Mouse (Mus musculus): ENCODE measurements around the gene Hfe. TPM values are rescaled to one million over a fixed set of nuclear protein-coding genes. Genes with fewer than 3 reads are reported as not detected.
"Not testable (repeated sequence)": the region's sequence is repeated elsewhere in the genome, so short reads cannot be mapped to it uniquely, and the experiment has no call there.

The Hfe gene
- total RNA-seq, 2 experiments from 2014 or later, result 3.1 to 3.7 TPM

DNA sequence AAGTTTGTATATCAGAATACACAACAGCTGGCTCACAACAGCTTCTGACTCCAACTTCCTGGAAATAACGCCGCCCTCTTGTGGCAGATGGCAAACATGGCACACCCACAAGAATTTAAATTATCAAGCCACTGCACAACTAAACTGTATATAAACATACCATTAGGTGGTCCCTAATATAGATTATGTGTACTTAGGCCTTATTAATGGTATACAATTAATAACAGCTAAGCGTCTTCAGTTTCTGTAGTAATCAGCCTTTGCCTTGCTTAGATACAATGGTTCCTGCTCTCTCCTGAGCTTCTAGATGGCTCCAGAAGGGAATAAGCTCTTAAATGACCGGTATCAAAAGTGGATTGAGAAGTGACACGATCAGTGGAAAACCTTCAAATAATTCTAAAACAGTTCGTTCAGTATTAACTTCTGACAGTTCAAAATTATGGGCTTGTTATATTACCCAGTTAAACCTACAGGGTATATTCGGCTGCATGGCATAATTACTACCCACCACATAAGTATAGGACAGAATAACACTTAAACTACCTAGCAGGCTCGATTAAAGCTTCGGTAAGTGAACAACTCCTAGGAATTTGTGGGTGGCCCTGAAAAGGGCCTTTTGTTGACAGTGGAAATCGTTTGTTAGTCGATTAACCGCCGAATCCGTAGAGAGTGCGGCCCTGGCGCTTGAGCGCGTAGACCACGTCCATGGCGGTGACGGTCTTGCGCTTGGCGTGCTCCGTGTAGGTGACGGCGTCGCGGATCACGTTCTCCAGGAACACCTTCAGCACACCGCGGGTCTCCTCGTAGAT is 13.0 kb downstream of the Hfe start:
- DNase-seq (ENCODE audit: low spot score in 2 of 2), result peak; percentile 44 to 72
- intact Hi-C loops (cut with DNase I), result loop anchor here (1.0 to 5.0 kb wide), 4 partner anchors 13 to 1655 kb away; partner anchors contain the start of genes Hist1h1c, Hist1h2ag, Hist1h2bc and Hist1h2be

DNA sequence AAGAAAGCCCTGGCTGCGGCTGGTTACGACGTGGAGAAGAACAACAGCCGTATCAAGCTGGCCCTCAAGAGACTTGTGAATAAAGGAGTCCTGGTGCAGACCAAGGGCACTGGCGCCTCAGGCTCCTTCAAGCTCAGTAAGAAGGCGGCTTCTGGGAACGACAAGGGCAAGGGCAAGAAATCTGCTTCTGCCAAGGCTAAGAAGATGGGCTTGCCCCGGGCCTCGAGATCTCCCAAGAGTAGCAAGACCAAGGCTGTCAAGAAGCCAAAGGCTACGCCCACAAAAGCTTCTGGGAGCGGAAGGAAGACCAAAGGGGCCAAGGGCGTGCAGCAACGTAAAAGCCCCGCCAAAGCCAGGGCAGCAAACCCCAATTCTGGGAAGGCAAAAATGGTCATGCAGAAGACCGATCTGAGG is 14.6 kb downstream of the Hfe start:
- no peak for DNase-seq (ENCODE audit: low spot score in 2 of 2)
- intact Hi-C loops (cut with DNase I), result loop anchor here (5.0 kb wide), 1 partner anchor 1654 kb away; the partner anchor contains the start of genes Hist1h2ag, Hist1h2bj and Hist1h4i

DNA sequence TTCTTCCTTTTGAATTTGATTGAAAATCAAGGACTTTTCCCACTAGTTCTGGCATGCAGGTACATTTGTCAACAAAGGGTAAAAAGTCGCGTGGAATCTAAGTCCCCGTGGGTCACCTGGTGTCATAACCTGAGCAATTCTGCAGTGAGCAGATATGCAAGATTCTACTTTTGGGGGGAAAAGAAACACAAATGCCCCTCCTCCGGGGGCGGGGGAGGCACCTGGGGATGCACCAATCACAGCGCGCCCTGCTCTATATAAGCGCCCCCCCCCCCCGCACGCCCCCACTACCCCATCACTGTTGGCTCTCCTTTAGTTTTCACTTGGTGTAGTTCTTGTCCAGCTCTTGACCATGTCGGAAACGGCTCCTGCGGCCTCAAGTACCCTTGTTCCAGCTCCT is 15.1 kb downstream of the Hfe start, which contains the start of gene Hist1h1t:
Gene Hist1h1t, plus strand, starts transcription at position 301 of the 400 bp plus-strand sequence.
- intact Hi-C loops (cut with DNase I), result loop anchor here (5.0 kb wide), 1 partner anchor 1653 kb away; the partner anchor contains the start of genes Hist1h2ag, Hist1h2bj and Hist1h4i
- no peak for DNase-seq (ENCODE audit: low spot score in 2 of 2)

DNA sequence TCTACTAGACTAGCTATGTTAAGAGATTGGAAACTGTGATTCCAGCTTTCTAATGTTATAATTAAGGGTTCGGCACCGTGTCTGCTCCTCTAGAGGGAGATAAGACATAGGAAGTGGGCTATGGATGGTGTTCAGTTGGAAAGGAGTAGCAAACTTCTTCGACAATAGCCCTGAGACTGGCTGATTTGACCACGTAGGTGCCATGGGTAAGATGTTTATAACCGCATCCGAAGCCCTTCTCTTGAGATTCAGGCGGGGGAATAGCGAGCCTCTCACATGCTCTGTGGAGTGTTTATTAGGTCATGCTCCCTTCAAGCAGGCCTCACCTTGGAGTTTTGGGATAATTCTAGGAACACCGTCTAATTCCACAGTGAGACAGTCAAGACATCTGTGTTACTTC is 15.7 kb downstream of the Hfe start:
- intact Hi-C loops (cut with DNase I), result loop anchor here (5.0 kb wide), 1 partner anchor 1653 kb away; the partner anchor contains the start of genes Hist1h2ag, Hist1h2bj and Hist1h4i
- DNase-seq (ENCODE audit: low spot score in 2 of 2), result no peak

DNA sequence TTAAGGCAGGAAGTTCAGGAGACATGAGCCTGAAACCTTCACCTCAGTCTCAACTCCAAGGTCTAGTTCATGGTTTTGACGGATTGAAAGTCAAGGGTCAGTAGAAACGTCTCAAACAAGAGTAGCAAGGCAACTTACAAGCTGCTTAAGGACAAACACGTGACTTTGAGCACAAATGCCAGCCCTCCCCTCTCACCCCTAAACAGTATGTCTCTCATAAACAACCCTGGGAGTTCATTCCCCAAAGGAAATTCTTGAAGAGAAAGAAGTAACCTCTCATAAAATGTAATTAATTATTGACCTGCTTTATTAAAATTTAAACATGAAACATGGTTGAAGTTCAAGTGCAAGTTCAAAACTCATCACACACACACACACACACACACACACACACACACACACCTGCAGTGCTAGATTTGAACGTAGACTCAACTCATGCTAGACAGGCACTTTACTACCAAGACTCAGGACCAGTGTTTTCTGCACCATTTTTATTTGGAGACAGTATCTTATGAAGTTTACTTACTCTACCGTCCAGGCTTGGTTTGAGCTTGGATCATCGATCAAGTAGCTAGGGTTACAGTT is 16.7 kb downstream of the Hfe start:
- intact Hi-C loops (cut with DNase I), result no loop called here
- no peak for DNase-seq (ENCODE audit: low spot score in 2 of 2)

DNA sequence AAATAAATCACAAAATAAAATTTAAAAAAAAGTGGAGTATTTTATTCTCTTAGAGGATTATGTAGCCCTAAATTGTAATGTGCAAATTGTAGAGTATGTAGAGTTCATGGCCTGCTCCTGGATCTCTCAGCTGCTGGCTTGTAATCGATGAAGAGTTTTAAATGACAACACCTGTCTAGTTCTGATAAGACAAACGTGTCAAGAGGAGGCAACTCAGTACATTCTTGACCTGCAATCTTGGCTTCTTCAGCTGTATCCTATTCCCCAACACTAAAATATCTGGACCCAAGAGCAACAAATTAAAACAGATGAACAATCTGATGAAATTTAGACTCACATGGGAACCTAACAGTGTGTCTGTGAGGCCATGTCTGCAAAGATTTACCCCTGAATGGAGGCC is 21.2 kb downstream of the Hfe start:
- intact Hi-C loops (cut with DNase I), result loop anchor here (10.0 kb wide), 1 partner anchor 1865 kb away; no protein-coding TSS in a partner anchor
- DNase-seq (ENCODE audit: low spot score in 2 of 2), result no peak

DNA sequence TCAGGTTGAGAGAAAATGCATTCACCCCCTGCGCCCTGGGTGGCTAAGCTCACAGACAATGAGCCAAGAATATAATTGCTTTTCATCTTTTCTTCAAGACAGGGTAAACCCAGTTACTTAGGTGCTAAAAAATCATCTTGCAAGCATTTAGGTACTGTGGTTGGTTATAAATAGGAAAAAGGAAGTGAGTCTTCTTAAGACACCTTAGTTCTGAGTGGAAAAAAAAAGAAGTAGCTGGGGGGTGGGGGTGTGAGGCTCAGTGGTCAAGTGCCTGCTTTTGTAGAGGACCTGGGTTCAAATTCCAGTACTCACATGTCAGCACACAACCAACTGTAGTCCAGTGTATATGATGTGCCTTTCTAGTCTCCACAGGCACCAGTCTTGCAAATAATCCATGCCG is 21.7 kb downstream of the Hfe start:
- intact Hi-C loops (cut with DNase I), result loop anchor here (10.0 kb wide), 1 partner anchor 1864 kb away; no protein-coding TSS in a partner anchor
- DNase-seq (ENCODE audit: low spot score in 2 of 2), result no peak

DNA sequence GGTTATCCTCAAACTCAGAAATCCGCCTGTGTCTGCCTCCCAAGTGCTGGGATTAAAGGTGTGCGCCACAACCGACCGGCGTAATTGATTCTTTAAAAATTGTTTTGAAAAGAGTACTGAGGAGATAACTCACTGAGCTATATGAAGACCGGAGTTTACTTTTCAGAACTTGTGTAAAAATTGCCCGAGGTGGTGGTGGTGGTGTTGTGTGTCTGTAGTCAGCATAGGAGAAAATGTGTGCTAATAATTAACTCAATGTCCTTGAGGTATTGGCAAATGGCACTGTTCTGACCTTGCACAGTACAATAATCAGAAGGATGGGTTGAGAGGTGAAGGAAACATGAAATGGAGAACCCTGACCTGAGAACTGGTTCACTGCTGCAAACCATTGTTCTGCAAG is 22.7 kb downstream of the Hfe start:
- DNase-seq (ENCODE audit: low spot score in 2 of 2), result no peak

DNA sequence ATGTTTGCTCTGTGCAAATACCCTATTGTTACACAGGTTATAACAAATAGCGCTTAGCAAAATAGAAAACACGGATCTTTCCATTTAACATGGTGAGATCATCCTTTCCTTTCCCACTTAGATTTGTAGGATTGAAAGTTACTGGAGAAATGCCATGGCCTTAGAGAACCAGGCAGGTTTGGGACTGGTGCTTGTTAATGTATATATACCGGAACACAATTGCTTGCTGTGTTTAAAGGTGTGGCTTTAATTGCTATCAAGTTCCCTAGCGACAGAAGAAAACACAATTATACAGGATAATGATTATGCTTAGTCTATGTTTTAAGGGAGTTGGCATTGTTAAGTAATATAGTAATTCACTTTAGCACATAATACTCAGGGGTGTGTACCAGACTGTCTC is 23.5 kb downstream of the Hfe start:
- intact Hi-C loops (cut with DNase I), result loop anchor here (10.0 kb wide), 1 partner anchor 1862 kb away; no protein-coding TSS in a partner anchor
- DNase-seq (ENCODE audit: low spot score in 2 of 2), result no peak

More for the DNA sequence above, 22.7 kb downstream of the Hfe start:
- intact Hi-C loops (cut with DNase I), result loop anchor here (10.0 kb wide), 1 partner anchor 1863 kb away; no protein-coding TSS in a partner anchor

DNA sequence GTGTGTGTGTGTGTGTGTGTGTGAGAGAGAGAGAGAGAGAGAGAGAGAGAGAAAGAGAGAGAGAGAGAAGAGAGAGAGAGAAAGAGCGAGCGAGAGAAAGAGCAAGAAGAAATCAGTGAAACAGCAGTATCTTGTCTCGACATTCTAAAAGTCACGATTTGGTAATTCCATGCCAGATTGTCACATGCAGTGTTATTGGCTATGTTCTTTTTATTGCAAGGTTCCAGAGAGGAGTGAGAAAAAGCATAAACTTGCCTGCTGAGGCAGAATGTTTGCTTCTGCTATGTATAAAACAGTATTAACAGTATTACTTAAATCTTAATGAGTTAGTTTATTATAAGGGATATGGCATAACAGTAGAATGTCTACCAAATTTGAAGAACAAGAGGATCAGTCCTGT is 24.7 kb downstream of the Hfe start:
- peak; percentile 7 to 38 for DNase-seq (ENCODE audit: low spot score in 2 of 2)
- intact Hi-C loops (cut with DNase I), result loop anchor here (10.0 kb wide), 1 partner anchor 1861 kb away; no protein-coding TSS in a partner anchor

DNA sequence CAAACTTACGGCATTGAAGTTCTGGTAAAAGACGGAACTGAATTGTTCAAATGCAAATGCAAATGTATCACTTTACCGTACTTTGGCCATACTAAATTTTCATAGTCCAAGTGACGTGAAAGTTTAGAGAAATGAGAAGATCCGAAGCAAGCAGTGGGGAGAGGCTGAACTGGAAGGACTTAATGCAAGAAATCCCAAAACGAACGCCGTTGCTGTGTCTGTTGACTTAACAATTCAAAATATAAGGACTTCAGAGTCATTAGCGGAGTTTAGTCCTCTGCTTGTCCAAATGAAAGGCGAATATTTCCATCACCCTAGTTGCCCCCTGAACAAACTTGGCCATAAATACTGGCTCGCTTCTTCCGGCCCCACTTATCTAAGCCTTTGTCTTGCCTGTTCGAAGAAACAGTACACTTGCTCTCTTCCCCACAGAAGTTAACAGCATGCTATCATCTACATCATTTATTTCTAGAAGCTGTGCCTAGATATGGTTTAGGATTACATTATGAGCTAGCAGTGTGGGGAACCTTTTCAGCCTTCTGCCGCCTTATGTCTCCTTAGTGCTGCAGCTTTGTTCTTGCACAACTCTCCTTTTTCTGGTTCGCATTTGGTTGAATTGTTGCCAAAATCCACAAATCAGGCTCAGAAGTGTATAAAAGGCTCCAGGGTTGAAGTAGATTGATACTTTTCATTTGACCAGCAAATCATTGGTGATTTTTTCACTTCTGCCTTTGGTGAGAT is 25.4 kb downstream of the Hfe start:
- peak in 1 of 2 experiments; percentile 26 for DNase-seq (ENCODE audit: low spot score in 2 of 2)
- intact Hi-C loops (cut with DNase I), result loop anchor here (10.0 kb wide), 1 partner anchor 1860 kb away; no protein-coding TSS in a partner anchor

DNA sequence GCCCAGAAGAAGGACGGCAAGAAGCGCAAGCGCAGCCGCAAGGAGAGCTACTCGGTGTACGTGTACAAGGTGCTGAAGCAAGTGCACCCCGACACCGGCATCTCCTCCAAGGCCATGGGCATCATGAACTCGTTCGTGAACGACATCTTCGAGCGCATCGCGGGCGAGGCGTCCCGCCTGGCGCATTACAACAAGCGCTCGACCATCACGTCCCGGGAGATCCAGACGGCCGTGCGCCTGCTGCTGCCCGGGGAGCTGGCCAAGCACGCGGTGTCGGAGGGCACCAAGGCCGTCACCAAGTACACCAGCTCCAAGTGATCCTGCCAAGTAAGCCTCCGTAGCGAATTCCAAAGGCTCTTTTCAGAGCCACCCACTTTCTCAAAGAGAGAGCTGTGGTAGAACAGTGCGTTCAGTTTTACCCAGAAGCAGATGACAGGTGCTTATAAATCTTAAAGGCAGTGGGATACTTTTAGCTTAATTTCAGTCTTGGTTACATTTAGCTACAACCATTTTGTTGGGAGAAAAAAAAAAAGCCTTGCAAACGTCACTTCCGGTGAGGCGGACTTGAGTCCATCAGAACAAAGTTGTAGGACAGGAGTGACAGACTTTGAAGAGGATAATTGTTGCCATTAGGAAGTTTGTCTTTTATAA is 26.2 kb downstream of the Hfe start:
- DNase-seq (ENCODE audit: low spot score in 2 of 2), result peak; percentile 58 to 74
- intact Hi-C loops (cut with DNase I), result loop anchor here (1.0 to 10.0 kb wide), 8 partner anchors 14 to 1967 kb away; partner anchors contain the start of genes Hist1h1e, Hist1h2ag, Hist1h2ai and Hist1h2bj

DNA sequence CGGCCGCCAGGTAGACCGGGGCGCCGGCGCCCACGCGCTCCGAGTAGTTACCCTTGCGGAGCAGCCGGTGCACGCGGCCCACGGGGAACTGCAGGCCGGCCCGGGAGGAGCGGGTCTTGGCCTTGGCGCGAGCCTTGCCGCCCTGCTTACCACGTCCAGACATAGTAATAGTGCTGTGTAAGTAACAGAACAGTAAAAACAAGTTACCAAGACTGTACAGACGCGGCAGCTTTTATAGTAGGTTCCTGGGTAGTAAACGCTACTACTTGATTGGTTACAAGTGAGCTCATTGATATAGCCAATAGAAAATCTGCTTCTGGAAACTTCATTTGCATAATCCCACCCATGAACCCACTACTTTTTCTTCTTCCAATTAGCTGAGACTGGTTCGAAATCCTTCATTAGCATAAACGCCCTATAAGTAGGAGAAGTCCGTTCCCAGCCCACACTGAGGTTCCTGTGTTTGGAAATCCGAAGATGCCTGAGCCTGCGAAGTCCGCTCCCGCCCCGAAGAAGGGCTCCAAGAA is 26.8 kb downstream of the Hfe start, which contains the start of the genes Hist1h2ac and Hist1h2bc:
Gene Hist1h2ac, minus strand, starts transcription at position 194 of the 527 bp plus-strand sequence.
Gene Hist1h2bc, plus strand, starts transcription at position 445 of the 527 bp plus-strand sequence.
- intact Hi-C loops (cut with DNase I), result loop anchor here (1.0 to 10.0 kb wide), 8 partner anchors 14 to 1967 kb away; partner anchors contain the start of genes Hist1h1e, Hist1h2ag, Hist1h2ai and Hist1h2bj

DNA sequence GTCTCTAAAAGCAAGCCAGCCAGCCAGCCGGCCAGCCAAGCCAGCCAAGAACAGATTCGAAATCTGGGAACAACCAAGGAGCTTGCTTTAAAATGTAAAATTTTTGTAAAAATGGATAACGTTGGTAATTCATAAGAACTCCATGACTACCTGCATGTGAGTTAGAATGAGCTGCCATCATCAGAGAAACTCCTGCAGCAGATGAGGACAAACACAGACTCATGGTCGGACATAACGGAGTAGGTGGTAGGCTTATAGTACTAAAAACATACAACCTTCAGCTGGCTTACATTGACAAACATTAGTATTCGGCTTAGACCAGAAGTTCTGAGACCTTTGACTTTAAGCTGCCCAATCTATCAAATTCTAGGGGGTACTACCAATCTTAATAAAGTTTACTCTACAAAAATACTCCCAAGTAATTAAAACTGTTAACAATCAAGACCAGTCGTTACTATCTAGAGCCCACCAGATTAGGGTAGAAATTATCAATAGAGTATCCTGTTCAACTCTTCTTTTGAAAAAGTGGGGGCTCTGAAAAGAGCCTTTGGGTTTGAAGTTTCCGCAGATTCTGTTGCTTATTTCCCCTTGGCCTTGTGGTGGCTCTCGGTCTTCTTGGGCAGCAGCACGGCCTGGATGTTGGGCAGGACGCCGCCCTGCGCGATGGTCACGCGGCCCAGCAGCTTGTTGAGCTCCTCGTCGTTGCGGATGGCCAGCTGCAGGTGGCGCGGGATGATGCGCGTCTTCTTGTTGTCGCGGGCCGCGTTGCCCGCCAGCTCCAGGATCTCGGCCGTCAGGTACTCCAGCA is 27.5 kb downstream of the Hfe start:
- DNase-seq (ENCODE audit: low spot score in 2 of 2), result not testable (repeated sequence)
- intact Hi-C loops (cut with DNase I), result loop anchor here (5.0 to 10.0 kb wide), 6 partner anchors 96 to 1966 kb away; partner anchors contain the start of genes Hist1h2ag, Hist1h2ai, Hist1h2bj and Hist1h2bl

More for the DNA sequence above, 26.8 kb downstream of the Hfe start, which contains the start of the genes Hist1h2ac and Hist1h2bc:
- DNase-seq (ENCODE audit: low spot score in 2 of 2), result peak; percentile 91 to 98

DNA sequence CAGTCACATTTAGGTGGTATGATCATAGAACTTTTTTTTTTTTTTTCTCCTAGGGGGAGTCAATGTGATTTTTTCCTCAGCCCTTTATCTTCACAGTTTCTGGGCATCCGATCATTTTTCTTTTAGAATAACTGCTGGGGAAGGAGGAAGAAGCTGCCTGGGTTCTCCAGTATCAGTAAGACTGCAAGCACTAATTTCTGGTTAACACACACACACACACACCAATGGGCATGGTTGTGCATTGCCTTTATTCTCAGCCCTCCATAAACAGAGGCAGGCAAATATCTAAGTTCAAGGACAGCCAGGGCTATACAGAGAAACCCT is 28.1 kb downstream of the Hfe start:
- intact Hi-C loops (cut with DNase I), result loop anchor here (5.0 to 10.0 kb wide), 6 partner anchors 95 to 1965 kb away; partner anchors contain the start of genes Hist1h2ag, Hist1h2ai, Hist1h2bj and Hist1h2bl
- no peak for DNase-seq (ENCODE audit: low spot score in 2 of 2)

DNA sequence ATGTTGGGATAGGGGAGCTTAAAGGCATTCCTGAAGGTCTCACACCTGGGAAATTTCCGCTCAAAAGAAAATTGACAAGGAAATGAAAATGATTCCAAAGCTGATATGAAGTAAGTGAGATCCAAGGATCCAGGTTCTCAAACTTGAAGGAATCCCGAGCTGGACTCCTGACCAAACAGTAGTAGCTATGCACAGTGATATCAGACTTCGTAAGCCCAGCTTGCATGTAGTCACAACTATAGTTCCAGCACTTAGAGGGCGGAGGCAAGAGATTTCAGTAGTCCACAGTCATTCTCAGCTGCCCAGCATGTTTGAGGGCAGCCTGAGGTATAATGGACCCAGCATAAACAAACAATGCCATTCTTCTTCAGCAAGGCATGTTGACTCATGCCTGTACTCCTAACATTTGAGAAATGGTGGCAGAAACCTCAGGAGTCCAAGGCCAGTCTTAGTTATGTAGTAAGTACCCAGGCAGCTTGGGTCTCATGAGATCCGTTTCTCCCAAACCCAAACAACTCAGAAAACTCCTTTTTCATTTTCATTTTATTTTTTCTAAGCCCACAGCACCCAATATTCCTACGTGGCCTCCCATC is 28.6 kb downstream of the Hfe start:
- intact Hi-C loops (cut with DNase I), result loop anchor here (5.0 to 10.0 kb wide), 6 partner anchors 95 to 1965 kb away; partner anchors contain the start of genes Hist1h2ag, Hist1h2ai, Hist1h2bj and Hist1h2bl
- no peak for DNase-seq (ENCODE audit: low spot score in 2 of 2)

DNA sequence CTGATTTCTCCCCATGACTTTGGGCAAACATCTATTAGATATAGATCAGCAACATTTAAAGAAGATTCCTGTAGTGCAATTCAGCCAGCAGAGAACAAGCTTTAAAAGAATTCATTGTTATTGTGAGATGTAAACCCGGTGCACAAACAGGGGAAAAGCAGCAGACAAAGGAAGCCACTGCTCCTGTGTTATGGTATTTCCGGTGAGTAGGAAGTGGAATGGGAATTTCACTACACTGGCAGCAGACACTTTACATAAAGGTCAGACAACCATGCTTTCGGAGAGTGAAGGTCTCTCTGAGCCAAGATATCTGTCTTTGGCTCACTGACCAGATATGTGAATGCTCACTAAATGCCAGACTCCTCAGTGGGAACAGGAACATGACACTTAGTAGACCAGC is 48.1 kb downstream of the Hfe start:
- intact Hi-C loops (cut with DNase I), result no loop called here
- no peak for DNase-seq (ENCODE audit: low spot score in 2 of 2)
